In genomic region chr11:90334816-90335215, GRCm38 (mm10) we compare ENCODE assay signal across 33 mouse cellular contexts. TPM values are rescaled to one million over a fixed set of nuclear protein-coding genes. Genes with fewer than 3 reads are reported as not detected.
DNase-seq lines count a peak whose midpoint lies in the region; ATAC-seq lines count a peak whose summit lies in the region.
"Had no signal": no experiment of that assay in that cellular context is flagged by ENCODE, and none has a peak within 500 bp of the region (broad histone marks: within the 10 kb centered on the region; RNA-seq: fewer than 3 reads in every experiment).

No protein-coding gene starts in this region.

- H3K36me3 ChIP-seq in intestine, embryonic 15.5 days, result no peaks in the 10 kb centered on the region
- H3K36me3 ChIP-seq: embryonic facial prominence, embryonic 10.5 days; embryonic facial prominence, embryonic 15.5 days; forebrain, embryonic 12.5 days; heart, embryonic 13.5 days; hindbrain, embryonic 10.5 days; midbrain, embryonic 12.5 days had no signal

- H3K4me3 ChIP-seq in intestine, embryonic 15.5 days (replicated peaks), result no peak overlapping the region
- H3K4me3 ChIP-seq: embryonic facial prominence, embryonic 10.5 days; embryonic facial prominence, embryonic 15.5 days; forebrain, embryonic 12.5 days; heart, embryonic 13.5 days; hindbrain, embryonic 10.5 days; megakaryocyte, embryonic 14.5 days; midbrain, embryonic 12.5 days had no signal

- H3K9ac ChIP-seq in intestine, embryonic 15.5 days, result no peak overlapping the region
- H3K9ac ChIP-seq: embryonic facial prominence, embryonic 15.5 days; forebrain, embryonic 12.5 days; heart, embryonic 13.5 days; liver, embryonic 14.5 days; lung, embryonic 14.5 days; midbrain, embryonic 12.5 days had no signal

- no peak overlapping the region for H3K27ac ChIP-seq in intestine, embryonic 15.5 days
- H3K27ac ChIP-seq: embryonic facial prominence, embryonic 10.5 days; embryonic facial prominence, embryonic 15.5 days; forebrain, embryonic 12.5 days; heart, embryonic 13.5 days; hindbrain, embryonic 10.5 days; kidney, postnatal 0 days; liver, embryonic 14.5 days; midbrain, embryonic 12.5 days had no signal

- 52% methylated on average over 1 of the region's 1 CpGs for WGBS in intestine, embryonic 15.5 days

- intact Hi-C loops in left cerebral cortex, postnatal 4 days (cut with DNase I), result no loop called here

- H3K27me3 ChIP-seq in intestine, embryonic 15.5 days (replicated peaks), result no peaks in the 10 kb centered on the region
- H3K27me3 ChIP-seq: embryonic facial prominence, embryonic 15.5 days; forebrain, embryonic 12.5 days; heart, embryonic 13.5 days; midbrain, embryonic 12.5 days had no signal

- H3K4me2 ChIP-seq in intestine, embryonic 15.5 days (replicated peaks), result no peak overlapping the region
- H3K4me2 ChIP-seq: embryonic facial prominence, embryonic 15.5 days; forebrain, embryonic 12.5 days; heart, embryonic 13.5 days; lung, embryonic 14.5 days; midbrain, embryonic 12.5 days had no signal

- no peak for ATAC-seq in intestine, embryonic 15.5 days
- ATAC-seq: hindbrain, embryonic 16.5 days; intestine, embryonic 16.5 days; Patski had no signal

- no peaks in the 10 kb centered on the region for H3K9me3 ChIP-seq in intestine, embryonic 15.5 days
- H3K9me3 ChIP-seq: embryonic facial prominence, embryonic 10.5 days; embryonic facial prominence, embryonic 15.5 days; forebrain, embryonic 12.5 days; heart, embryonic 13.5 days; hindbrain, embryonic 10.5 days; megakaryocyte, embryonic 14.5 days; midbrain, embryonic 12.5 days had no signal

- peak; percentile 54 for DNase-seq in adrenal gland, postnatal 14 days
- DNase-seq in adrenal gland, adult 8-10 months, result no peak
- peak; percentile 37 for DNase-seq in lung, postnatal 10 days
- DNase-seq in lung, postnatal 4 days, result no peak
- DNase-seq in MN1 (ENCODE audit: low spot score), result peak; percentile 40
- DNase-seq in brain, adult 2 months (ENCODE audit: low read depth, low spot score), result peak; percentile 19
- DNase-seq in left cerebral cortex, postnatal 4 days, result no peak
- DNase-seq: B cell, adult 2 months; cerebellum, adult 8-10 months; cerebellum, postnatal 25 days; gastrocnemius, postnatal 25 days; heart, postnatal 14 days; kidney, adult 8-10 months; layer of hippocampus, adult 9-11 months; liver; lung, embryonic 14.5 days; spleen, adult 18-20 months; thymus, adult 18-20 months; thymus, postnatal 25 days had no signal

- H3K4me1 ChIP-seq in intestine, embryonic 15.5 days (replicated peaks), result no peaks in the 10 kb centered on the region
- H3K4me1 ChIP-seq: embryonic facial prominence, embryonic 15.5 days; forebrain, embryonic 12.5 days; megakaryocyte, embryonic 14.5 days; midbrain, embryonic 12.5 days had no signal

RNA-seq across cellular contexts. Expression of gene Hlf, which starts 55.9 kb away (rescaled TPM):
- 28.2 and 29.1 TPM in 2 replicates for total RNA-seq in adrenal gland, postnatal 14 days (2021)
- 10 to 100 TPM; 15.5 to 22.7 (median 18.1) TPM for total RNA-seq in adrenal gland, adult 8-10 months (2022)
- 1.3 and 1.6 TPM in 2 replicates for polyA plus RNA-seq in intestine, embryonic 15.5 days (2015; fragmentation: Nextera tagmentation; extraction: Ambion mirVana)
- total RNA-seq in left cerebral cortex, postnatal 4 days (2021), result 10 to 100 TPM; 24.6 to 26.3 TPM
- total RNA-seq: monocyte, adult 5-6 weeks had no signal

Comparison
In these comparisons a context has a peak if more than half of its experiments do, and no peak if none do; other contexts are left out.
1. DNase-seq: peak in adrenal gland, postnatal 14 days (single experiment), lung, postnatal 10 days (single experiment), MN1 (single experiment) and brain, adult 2 months (single experiment); none in adrenal gland, adult 8-10 months (single experiment), lung, postnatal 4 days (0 of 2) and left cerebral cortex, postnatal 4 days (single experiment).